Mouse (Mus musculus) stomach, embryonic 14.5 days (tissue): ENCODE measurements at regions not wholly inside any gene's neighbourhood (a gene's known extent, or its start where the extent isn't known, plus 50 kb on each side); places are given as distances from the start of the nearest gene placed in this dataset.

Experiments
- ATAC-seq: fragments of 200-750 bp; cut with Nextera tagmentation; 2 replicates; pipeline ENCODE4 v1.8.0; 2017; ENCODE audit warnings: low read depth, moderate TSS enrichment; ENCODE audit not compliant: insufficient number of reproducible peaks, insufficient read depth, low FRiP score
- H3K27ac ChIP-seq: fragments of 300-500 bp; sonication (generic); 2 replicates; pipeline ENCODE4 v1.5.1; 2014; ENCODE audit warnings: mild to moderate bottlenecking, low read length, moderate library complexity, mixed read lengths
- H3K27me3 ChIP-seq: fragments of 300-500 bp; sonication (generic); 2 replicates; pipeline ENCODE4 v1.6.1; 2014; ENCODE audit warnings: low read length, control low read depth, mixed read lengths; ENCODE audit not compliant: control insufficient read depth, insufficient read depth
- H3K36me3 ChIP-seq: fragments of 300-500 bp; sonication (generic); 2 replicates; pipeline ENCODE4 v1.6.1; 2014; ENCODE audit warnings: mild to moderate bottlenecking, control low read depth, low read length, moderate library complexity, mixed read lengths; ENCODE audit not compliant: control insufficient read depth, insufficient read depth
- H3K4me1 ChIP-seq: fragments of 300-500 bp; sonication (generic); 2 replicates; pipeline ENCODE4 v1.6.1; 2014; ENCODE audit warnings: low read length, control low read depth, mixed read lengths; ENCODE audit not compliant: control insufficient read depth, insufficient read depth
- H3K4me2 ChIP-seq: fragments of 300-500 bp; sonication (generic); replicated peaks from 2 replicates; pipeline ENCODE4 v1.6.1; 2014; ENCODE audit warnings: low read depth, low read length, control low read depth
- H3K4me3 ChIP-seq: fragments of 300-500 bp; sonication (generic); 2 replicates; pipeline ENCODE4 v1.5.1; 2014; ENCODE audit warnings: low read depth, low read length, control low read depth
- H3K9ac ChIP-seq: fragments of 300-500 bp; sonication (generic); replicated peaks from 2 replicates; pipeline ENCODE4 v1.6.1; 2014; ENCODE audit warnings: low read depth, mild to moderate bottlenecking, control low read depth, low read length, moderate library complexity, mixed read lengths
- H3K9me3 ChIP-seq: fragments of 300-500 bp; sonication (generic); 2 replicates; pipeline ENCODE4 v1.6.1; 2016; ENCODE audit warnings: low read depth, low read length, control low read depth; ENCODE audit not compliant: control insufficient read depth
- WGBS: fragments of 180-500 bp; shearing (Covaris S2); extraction: QIAGEN DNeasy Blood & Tissue Kit; methylation state at CpG from one replicate; pipeline ENCODE4 v1.1.7; 2014; 5-methylcytosine and 5-hydroxymethylcytosine counted together

GRCm38 (mm10) chr7:70462131-70462530 lies 95.6 kb upstream of the Nr2f2 start:
- Histone ChIP-seq H3K36me3 (no peaks in the 10 kb centered on the region), H3K4me3 (no peak overlapping the region), H3K9me3 (no peaks in the 10 kb centered on the region), H3K27me3 (no peaks in the 10 kb centered on the region), H3K4me2 (no peak overlapping the region), H3K9ac (no peak overlapping the region), H3K4me1 (no peaks in the 10 kb centered on the region), H3K27ac (no peak overlapping the region)
- WGBS, result 41% methylated on average over 4 of the region's 4 CpGs
- ATAC-seq, result no peak

DNA sequence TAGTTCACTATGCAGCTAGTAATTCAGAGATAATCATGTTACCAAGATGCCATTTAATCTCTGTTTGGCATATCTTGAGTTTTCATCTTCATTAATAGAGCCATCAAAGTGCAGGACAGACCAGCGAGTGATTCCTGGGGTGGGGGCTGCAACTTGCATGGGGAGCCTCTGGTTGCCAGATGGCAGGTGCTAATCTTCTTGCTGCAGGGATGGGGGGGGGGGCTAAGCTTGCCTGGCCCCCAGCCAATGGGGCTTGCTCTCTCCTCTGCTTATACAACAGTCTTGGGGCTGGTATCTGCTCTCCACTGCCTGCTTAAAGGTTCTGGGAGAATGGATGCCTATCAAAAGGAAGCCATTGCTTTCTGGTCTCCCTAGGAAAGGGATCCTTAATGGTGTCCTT lies 88.0 kb upstream of the Nr2f2 start:
- 59% methylated on average over 1 of the region's 1 CpGs for WGBS
- ATAC-seq, result no peak
- no peak overlapping the region for H3K4me3 ChIP-seq
- no peak overlapping the region for H3K9ac ChIP-seq
- H3K4me2 ChIP-seq, result no peak overlapping the region
- no peak overlapping the region for H3K27ac ChIP-seq
- no peaks in the 10 kb centered on the region for H3K36me3 ChIP-seq
- 0 out of 2 replicates have a peak, but pooled peaks cover 2% of the 10 kb centered on the region for H3K4me1 ChIP-seq
- H3K27me3 ChIP-seq, result no peaks in the 10 kb centered on the region
- no peaks in the 10 kb centered on the region for H3K9me3 ChIP-seq

- no peaks in the 10 kb centered on the region for H3K27me3 ChIP-seq
- H3K9ac ChIP-seq, result no peak overlapping the region
- no peak overlapping the region for H3K4me2 ChIP-seq
- no peak overlapping the region for H3K27ac ChIP-seq
- no peaks in the 10 kb centered on the region for H3K36me3 ChIP-seq
- no peak overlapping the region for H3K4me3 ChIP-seq
- H3K9me3 ChIP-seq, result no peaks in the 10 kb centered on the region
- no peak for ATAC-seq
- WGBS, result 66% methylated on average over 4 of the region's 4 CpGs
- H3K4me1 ChIP-seq, result 0 out of 2 replicates have a peak, but pooled peaks cover 2% of the 10 kb centered on the region
Observed at GRCm38 (mm10) chr7:70452816-70453215, 86.3 kb upstream of the Nr2f2 start.

GRCm38 (mm10) chr7:70438908-70439307 lies 72.4 kb upstream of the Nr2f2 start:
- 92% methylated on average over 6 of the region's 6 CpGs for WGBS
- H3K9me3 ChIP-seq, result no peaks in the 10 kb centered on the region
- no peaks in the 10 kb centered on the region for H3K27me3 ChIP-seq
- ATAC-seq, result no peak
- H3K36me3 ChIP-seq, result no peaks in the 10 kb centered on the region
- H3K27ac ChIP-seq, result no peak overlapping the region
- H3K4me2 ChIP-seq, result no peak overlapping the region
- no peak overlapping the region for H3K9ac ChIP-seq
- 0 out of 2 replicates have a peak, but pooled peaks cover 4% of the 10 kb centered on the region for H3K4me1 ChIP-seq
- no peak overlapping the region for H3K4me3 ChIP-seq

GRCm38 (mm10) chr7:70433838-70434237 lies 67.3 kb upstream of the Nr2f2 start:
- H3K9me3 ChIP-seq, result no peaks in the 10 kb centered on the region
- ATAC-seq, result no peak
- H3K4me1 ChIP-seq, result peaks cover 10% of the 10 kb centered on the region; the same call in 1 of the 2 replicates
- 13% methylated on average over 8 of the region's 8 CpGs for WGBS
- peak overlapping the region; percentile 49 for H3K27ac ChIP-seq
- H3K4me3 ChIP-seq, result no peak overlapping the region
- H3K36me3 ChIP-seq, result no peaks in the 10 kb centered on the region
- H3K9ac ChIP-seq, result no peak overlapping the region
- H3K4me2 ChIP-seq, result no peak overlapping the region
- no peaks in the 10 kb centered on the region for H3K27me3 ChIP-seq

DNA sequence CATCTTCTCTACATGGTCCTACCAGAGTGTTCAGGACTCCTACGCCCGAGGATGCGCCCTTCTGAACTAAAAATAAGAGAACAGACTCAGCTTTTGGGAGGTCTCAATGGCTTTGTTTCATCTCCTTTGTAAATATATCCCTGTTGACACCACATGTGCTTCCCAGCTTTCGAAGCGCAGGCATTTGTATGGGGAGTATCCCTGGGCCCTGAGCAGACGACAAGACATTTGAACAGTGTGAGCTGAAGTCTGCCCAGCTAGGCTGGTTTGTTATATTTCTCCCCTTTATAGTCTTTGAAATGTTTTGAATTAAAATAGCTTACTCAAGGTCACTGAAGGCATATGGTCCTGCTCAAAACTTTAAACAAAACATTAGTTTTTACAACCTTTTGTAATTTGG lies 66.8 kb upstream of the Nr2f2 start:
- H3K27me3 ChIP-seq, result no peaks in the 10 kb centered on the region
- H3K27ac ChIP-seq, result no peak overlapping the region; the same call in 1 of the 2 replicates
- ATAC-seq, result no peak
- H3K4me3 ChIP-seq, result no peak overlapping the region
- peaks cover 10% of the 10 kb centered on the region; the same call in 1 of the 2 replicates for H3K4me1 ChIP-seq
- no peaks in the 10 kb centered on the region for H3K9me3 ChIP-seq
- no peaks in the 10 kb centered on the region for H3K36me3 ChIP-seq
- no peak overlapping the region for H3K4me2 ChIP-seq
- no peak overlapping the region for H3K9ac ChIP-seq
- WGBS, result 46% methylated on average over 6 of the region's 6 CpGs

DNA sequence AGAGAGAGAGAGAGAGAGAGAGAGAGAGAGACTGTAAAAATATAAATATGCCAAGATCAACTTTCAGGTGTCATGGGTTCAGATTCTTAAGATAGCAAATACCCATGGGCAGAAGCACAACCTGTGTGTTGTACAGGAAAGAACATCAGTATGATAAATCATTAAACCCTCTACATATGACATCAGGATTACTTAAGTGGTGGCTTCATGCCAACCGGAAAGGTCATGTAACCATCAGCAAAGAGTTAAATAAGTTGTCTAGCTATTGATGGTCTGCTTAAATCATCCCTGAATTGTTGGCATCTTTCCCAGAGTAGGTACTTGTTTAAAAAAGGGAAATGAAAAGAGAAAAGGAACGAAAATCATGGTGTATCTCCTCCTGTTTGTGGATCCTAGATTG lies 65.2 kb upstream of the Nr2f2 start:
- no peaks in the 10 kb centered on the region for H3K27me3 ChIP-seq
- H3K36me3 ChIP-seq, result no peaks in the 10 kb centered on the region
- ATAC-seq, result no peak
- H3K4me3 ChIP-seq, result no peak overlapping the region
- no peak overlapping the region for H3K9ac ChIP-seq
- 38% methylated on average over 2 of the region's 2 CpGs for WGBS
- no peaks in the 10 kb centered on the region for H3K9me3 ChIP-seq
- H3K4me2 ChIP-seq, result no peak overlapping the region
- H3K4me1 ChIP-seq, result peaks cover 10% of the 10 kb centered on the region; the same call in 1 of the 2 replicates
- H3K27ac ChIP-seq, result no peak overlapping the region

DNA sequence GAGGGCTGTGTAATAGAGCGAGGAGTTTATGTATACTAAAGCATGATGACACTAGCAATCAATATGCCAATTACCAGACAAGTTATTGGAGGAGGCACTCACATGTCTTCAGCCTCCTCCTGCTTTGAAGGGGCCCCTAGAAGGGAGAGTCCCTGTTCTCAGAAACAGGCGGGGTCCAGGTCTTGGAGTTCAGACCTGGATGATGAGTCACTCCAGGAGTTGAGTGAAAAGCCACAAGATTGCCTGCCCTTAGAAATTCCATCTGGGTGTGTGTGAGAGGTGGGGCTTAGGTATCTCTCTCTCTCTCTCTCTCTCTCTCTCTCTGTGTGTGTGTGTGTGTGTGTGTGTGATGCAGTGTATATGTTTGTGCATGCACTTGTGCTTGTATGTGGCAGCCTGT lies 62.8 kb upstream of the Nr2f2 start:
- Histone ChIP-seq H3K4me3 (no peak overlapping the region), H3K9ac (no peak overlapping the region), H3K4me2 (no peak overlapping the region), H3K9me3 (no peaks in the 10 kb centered on the region), H3K27me3 (no peaks in the 10 kb centered on the region), H3K27ac (no peak overlapping the region), H3K4me1 (peaks cover 10% of the 10 kb centered on the region; the same call in 1 of the 2 replicates), H3K36me3 (no peaks in the 10 kb centered on the region)
- 32% methylated on average over 2 of the region's 2 CpGs for WGBS
- peak; percentile 56; the same call in 1 of the 2 replicates for ATAC-seq

DNA sequence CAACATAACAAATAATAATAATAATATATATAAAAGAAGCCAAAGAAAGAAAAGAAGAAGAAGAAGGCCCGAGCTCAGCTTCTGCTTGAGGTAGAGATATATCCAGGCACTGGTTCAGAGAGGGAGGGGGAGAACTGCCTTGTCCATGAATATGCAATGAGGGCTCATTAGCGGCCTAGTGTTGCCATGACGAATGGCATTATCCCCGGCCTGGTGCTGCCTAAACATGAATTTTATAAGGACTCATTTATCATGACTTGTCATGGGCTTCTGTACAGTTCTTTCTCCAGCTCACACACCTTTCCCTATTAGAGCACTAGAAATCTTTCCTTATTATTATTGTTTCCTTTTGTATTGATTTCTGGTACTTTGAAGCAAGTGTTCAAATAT lies 57.7 kb upstream of the Nr2f2 start:
- Histone ChIP-seq H3K9me3 (no peaks in the 10 kb centered on the region), H3K4me3 (no peak overlapping the region), H3K27ac (no peak overlapping the region), H3K27me3 (no peaks in the 10 kb centered on the region), H3K4me1 (no peaks in the 10 kb centered on the region), H3K4me2 (no peak overlapping the region), H3K36me3 (no peaks in the 10 kb centered on the region), H3K9ac (no peak overlapping the region)
- no peak for ATAC-seq
- 50% methylated on average over 4 of the region's 4 CpGs for WGBS
